ENCODE assay signal across 18 mouse cellular contexts in the genomic region with DNA sequence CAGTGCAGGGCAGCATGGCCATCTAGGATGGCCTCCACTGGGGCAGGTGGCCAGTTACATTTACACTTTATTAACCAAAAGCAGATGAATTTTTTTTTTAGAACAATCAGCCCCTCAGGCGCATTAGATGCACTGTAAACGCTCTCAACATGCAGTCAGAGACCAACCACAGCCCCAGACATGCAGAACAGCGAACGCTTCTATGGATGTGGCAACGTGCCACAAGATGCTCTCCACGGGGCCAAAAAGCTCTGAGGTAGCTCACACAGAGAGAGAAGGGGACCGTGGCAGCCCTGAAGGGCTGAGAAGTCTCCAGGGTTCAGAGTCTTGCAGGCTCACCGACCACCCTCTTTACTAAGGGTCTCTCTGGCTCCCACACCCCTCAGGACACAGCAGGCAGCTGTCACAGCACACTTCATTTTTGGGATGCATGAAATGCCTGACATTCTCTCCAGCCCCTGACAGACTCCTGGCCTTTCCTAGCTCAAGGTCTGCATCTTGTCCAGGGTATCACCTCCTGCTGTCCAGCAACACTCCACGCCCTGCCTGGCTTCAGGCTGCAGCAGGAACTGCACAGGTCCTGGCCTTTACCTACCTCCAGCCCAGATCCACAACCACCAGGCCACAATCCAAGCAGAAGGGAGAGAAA.
A peak's percentile ranks its signal among the peaks of the same experiment; 100 is the strongest.
DNase-seq lines count a peak whose midpoint lies in the region; ATAC-seq and TF ChIP-seq lines count a peak whose summit lies in the region.
"Had no signal": no experiment of that assay in that cellular context is flagged by ENCODE, and none has a peak within 500 bp of the region (broad histone marks: within the 10 kb centered on the region; RNA-seq: fewer than 3 reads in every experiment).

No protein-coding gene starts in this region.

- H3K4me2 ChIP-seq in heart, postnatal 0 days (ENCODE audit: low read depth, low read length) = no peak overlapping the region
- no peak overlapping the region for H3K4me2 ChIP-seq in limb, embryonic 12.5 days
- H3K4me2 ChIP-seq: forebrain, embryonic 12.5 days; hindbrain, embryonic 15.5 days had no signal

- H3K4me3 ChIP-seq in heart, postnatal 0 days (ENCODE audit: low read depth, low read length) = no peak overlapping the region
- H3K4me3 ChIP-seq in limb, embryonic 12.5 days (replicated peaks) = no peak overlapping the region
- H3K4me3 ChIP-seq: forebrain, embryonic 12.5 days; hindbrain, embryonic 15.5 days; megakaryocyte, embryonic 14.5 days had no signal

- H3K27ac ChIP-seq in heart, postnatal 0 days (ENCODE audit: low read depth) = peak overlapping the region; percentile 45; the same call in 1 of the 2 replicates
- H3K27ac ChIP-seq in limb, embryonic 12.5 days = peak overlapping the region; percentile 75; the same call in 1 of the 2 replicates
- H3K27ac ChIP-seq: forebrain, embryonic 12.5 days; hindbrain, embryonic 15.5 days had no signal

- intact Hi-C loops in heart, postnatal 10 days (cut with DNase I) = no loop called here

- no peak for TF ChIP-seq EP300 in heart, postnatal 0 days (IDR thresholded peaks at IDR 0.05; ENCODE audit: low read depth)

- 39% methylated on average over 9 of the region's 9 CpGs for WGBS in heart, postnatal 0 days
- 51% methylated on average over 9 of the region's 9 CpGs for WGBS in limb, embryonic 12.5 days

- peaks cover 16% of the 10 kb centered on the region for H3K36me3 ChIP-seq in heart, postnatal 0 days (replicated peaks; ENCODE audit: control insufficient read depth, insufficient read depth, low read length)
- 0 out of 2 replicates have a peak, but pooled peaks cover 3% of the 10 kb centered on the region for H3K36me3 ChIP-seq in limb, embryonic 12.5 days
- H3K36me3 ChIP-seq: forebrain, embryonic 12.5 days; hindbrain, embryonic 15.5 days had no signal

- DNase-seq in embryo, embryonic 10 days (ENCODE audit: low spot score) = peak; percentile 38
- DNase-seq in embryo, embryonic 11 days = no peak
- peak; percentile 28 for DNase-seq in heart, postnatal 0 days (ENCODE audit: low spot score)
- no peak for DNase-seq in heart, postnatal 10 days
- peak; percentile 45 for DNase-seq in R1 (ENCODE audit: low read depth, low spot score)
- DNase-seq in retina, embryonic 14.5 days (ENCODE audit: low spot score) = no peak
- DNase-seq in spleen, adult 18-20 months = no peak
- DNase-seq: B cell, adult 2 months; cerebellum, adult 18-20 months; kidney, adult 2 months; kidney, postnatal 4 days; right cerebral cortex, postnatal 14 days; thymus, postnatal 36 days had no signal

- no peaks in the 10 kb centered on the region for H3K9me3 ChIP-seq in heart, postnatal 0 days (replicated peaks; ENCODE audit: control insufficient read depth, low read length)
- no peaks in the 10 kb centered on the region for H3K9me3 ChIP-seq in limb, embryonic 12.5 days
- H3K9me3 ChIP-seq: forebrain, embryonic 12.5 days; hindbrain, embryonic 15.5 days; megakaryocyte, embryonic 14.5 days had no signal

- no peak overlapping the region for H3K9ac ChIP-seq in heart, postnatal 0 days (replicated peaks; ENCODE audit: low read depth, low read length)
- no peak overlapping the region for H3K9ac ChIP-seq in limb, embryonic 12.5 days (replicated peaks)
- H3K9ac ChIP-seq: forebrain, embryonic 12.5 days; hindbrain, embryonic 15.5 days had no signal

- ATAC-seq in heart, postnatal 0 days (ENCODE audit: insufficient read depth, low read depth) = peak; percentile 57; the same call in 1 of the 2 replicates
- ATAC-seq in limb, embryonic 12.5 days (ENCODE audit: insufficient number of reproducible peaks, insufficient read depth, low FRiP score, low TSS enrichment, low read depth) = no peak
- ATAC-seq: midbrain, embryonic 16.5 days had no signal

- no peaks in the 10 kb centered on the region for H3K27me3 ChIP-seq in heart, postnatal 0 days (ENCODE audit: control insufficient read depth, insufficient read depth, low read length)
- no peaks in the 10 kb centered on the region for H3K27me3 ChIP-seq in limb, embryonic 12.5 days
- H3K27me3 ChIP-seq: forebrain, embryonic 12.5 days; hindbrain, embryonic 15.5 days had no signal

- TF ChIP-seq CTCF in heart, postnatal 0 days (IDR thresholded peaks at IDR 0.05; ENCODE audit: low read depth) = no peak

- peaks cover 57% of the 10 kb centered on the region for H3K4me1 ChIP-seq in heart, postnatal 0 days (ENCODE audit: control insufficient read depth, insufficient read depth)
- peaks cover 67% of the 10 kb centered on the region for H3K4me1 ChIP-seq in limb, embryonic 12.5 days (replicated peaks)

Comparison
In these comparisons a context has a peak if more than half of its experiments do, and no peak if none do; other contexts are left out.
1. DNase-seq: peak in embryo, embryonic 10 days (single experiment), heart, postnatal 0 days (single experiment) and R1 (single experiment); none in embryo, embryonic 11 days (single experiment), heart, postnatal 10 days (0 of 2), retina, embryonic 14.5 days (single experiment) and spleen, adult 18-20 months (0 of 2).